Mouse (Mus musculus): ENCODE measurements around the gene Col25a1. TPM values are rescaled to one million over a fixed set of nuclear protein-coding genes. Genes with fewer than 3 reads are reported as not detected.

The Col25a1 gene
- total RNA-seq (2017) = 0.15 TPM in 1 of 2 replicates, not detected in the other

GRCm38 (mm10) chr3:130131201-130131600 is at the start of gene Col25a1:
Gene Col25a1, plus strand, starts transcription at chr3:130131501.
- no peak for ATAC-seq (replicated peaks in 1 of 2; ENCODE audit: insufficient read depth in 1 of 2, low FRiP score in 2 of 2, low TSS enrichment in 1 of 2, low read depth in 1 of 2, poor library complexity in 2 of 2, severe bottlenecking in 2 of 2)

GRCm38 (mm10) chr3:130083312-130083711 is 48.0 kb upstream of the Col25a1 start:
- no peak for ATAC-seq (replicated peaks in 1 of 2; ENCODE audit: insufficient read depth in 1 of 2, low FRiP score in 2 of 2, low TSS enrichment in 1 of 2, low read depth in 1 of 2, poor library complexity in 2 of 2, severe bottlenecking in 2 of 2)

- no peak for ATAC-seq (replicated peaks in 1 of 2; ENCODE audit: insufficient read depth in 1 of 2, low FRiP score in 2 of 2, low TSS enrichment in 1 of 2, low read depth in 1 of 2, poor library complexity in 2 of 2, severe bottlenecking in 2 of 2)
Observed at GRCm38 (mm10) chr3:130086372-130087080, 44.8 kb upstream of the Col25a1 start.

GRCm38 (mm10) chr3:130087466-130087865 is 43.8 kb upstream of the Col25a1 start:
- no peak for ATAC-seq (replicated peaks in 1 of 2; ENCODE audit: insufficient read depth in 1 of 2, low FRiP score in 2 of 2, low TSS enrichment in 1 of 2, low read depth in 1 of 2, poor library complexity in 2 of 2, severe bottlenecking in 2 of 2)

DNA sequence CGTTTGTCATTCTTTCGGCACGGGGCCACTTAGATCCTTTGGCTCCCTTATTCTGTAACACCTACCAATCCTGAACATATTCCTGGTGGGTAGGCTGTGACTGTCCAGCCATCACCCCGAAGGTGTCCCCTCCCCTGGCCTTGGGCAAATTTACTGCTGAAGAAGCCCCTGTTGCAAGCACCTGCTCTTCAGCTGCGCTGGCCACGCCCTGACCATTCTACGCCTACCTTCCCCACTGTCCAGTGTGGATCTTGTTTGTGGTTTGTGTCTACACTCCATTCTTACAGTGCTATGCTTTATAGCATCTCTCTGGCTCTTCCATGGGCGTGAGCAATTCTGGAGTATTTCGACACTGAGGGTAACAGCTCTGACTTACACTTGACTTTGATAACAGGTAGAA is 42.6 kb upstream of the Col25a1 start:
- ATAC-seq (replicated peaks in 1 of 2; ENCODE audit: insufficient read depth in 1 of 2, low FRiP score in 2 of 2, low TSS enrichment in 1 of 2, low read depth in 1 of 2, poor library complexity in 2 of 2, severe bottlenecking in 2 of 2) = no peak

- no peak for ATAC-seq (replicated peaks in 1 of 2; ENCODE audit: insufficient read depth in 1 of 2, low FRiP score in 2 of 2, low TSS enrichment in 1 of 2, low read depth in 1 of 2, poor library complexity in 2 of 2, severe bottlenecking in 2 of 2)
Observed at GRCm38 (mm10) chr3:130090460-130090859, 40.8 kb upstream of the Col25a1 start.

DNA sequence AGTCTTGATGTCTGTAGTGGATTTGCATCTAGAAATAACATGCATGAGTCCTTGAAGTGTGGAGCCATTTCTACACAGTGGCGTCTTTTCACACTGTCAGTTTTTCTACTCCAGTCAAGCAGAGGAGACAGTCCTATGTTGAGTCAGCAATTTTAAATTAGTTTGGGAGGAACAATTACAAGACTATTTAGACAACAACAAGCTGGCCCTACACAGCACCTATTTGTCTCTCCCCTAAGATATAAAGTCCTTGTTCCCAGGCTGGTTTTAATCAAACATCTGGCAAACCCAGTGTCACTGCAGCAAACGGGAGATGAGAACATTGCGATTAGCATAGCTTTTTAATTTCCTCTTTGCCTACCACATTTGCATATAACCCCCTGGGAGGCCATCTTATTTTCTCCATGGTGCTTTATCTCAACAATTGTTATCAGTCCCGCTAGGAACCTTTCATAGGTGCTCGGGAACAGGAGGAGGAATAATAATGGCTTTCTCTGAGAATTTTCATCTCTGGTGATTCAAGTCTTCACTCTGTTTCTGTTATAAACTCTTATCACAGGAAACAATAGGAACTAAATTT is 37.1 kb upstream of the Col25a1 start:
- ATAC-seq (replicated peaks in 1 of 2; ENCODE audit: insufficient read depth in 1 of 2, low FRiP score in 2 of 2, low TSS enrichment in 1 of 2, low read depth in 1 of 2, poor library complexity in 2 of 2, severe bottlenecking in 2 of 2) = no peak

GRCm38 (mm10) chr3:130095160-130095781 is 36.0 kb upstream of the Col25a1 start:
- ATAC-seq (replicated peaks in 1 of 2; ENCODE audit: insufficient read depth in 1 of 2, low FRiP score in 2 of 2, low TSS enrichment in 1 of 2, low read depth in 1 of 2, poor library complexity in 2 of 2, severe bottlenecking in 2 of 2) = no peak; a peak in 2 of 4 replicates

DNA sequence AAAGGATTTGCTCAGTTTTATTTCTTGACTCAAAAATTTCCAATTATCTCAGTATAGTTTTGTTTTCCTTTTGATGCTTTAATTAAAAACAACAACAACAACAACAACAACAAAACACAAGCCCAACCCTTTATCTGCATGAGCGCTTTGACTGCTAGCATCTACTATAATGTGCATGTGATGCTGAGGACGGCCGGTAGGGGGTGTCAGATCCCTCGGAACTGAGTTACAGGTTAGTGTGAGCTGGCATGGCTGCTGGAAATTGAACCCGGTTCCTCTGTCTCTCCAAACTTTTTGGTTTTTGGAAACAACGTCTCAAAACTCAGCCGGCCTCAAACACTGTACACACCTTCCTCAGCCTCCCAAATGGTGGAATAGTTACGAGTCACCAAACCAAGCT is 27.8 kb upstream of the Col25a1 start:
- no peak for ATAC-seq (replicated peaks in 1 of 2; ENCODE audit: insufficient read depth in 1 of 2, low FRiP score in 2 of 2, low TSS enrichment in 1 of 2, low read depth in 1 of 2, poor library complexity in 2 of 2, severe bottlenecking in 2 of 2)

DNA sequence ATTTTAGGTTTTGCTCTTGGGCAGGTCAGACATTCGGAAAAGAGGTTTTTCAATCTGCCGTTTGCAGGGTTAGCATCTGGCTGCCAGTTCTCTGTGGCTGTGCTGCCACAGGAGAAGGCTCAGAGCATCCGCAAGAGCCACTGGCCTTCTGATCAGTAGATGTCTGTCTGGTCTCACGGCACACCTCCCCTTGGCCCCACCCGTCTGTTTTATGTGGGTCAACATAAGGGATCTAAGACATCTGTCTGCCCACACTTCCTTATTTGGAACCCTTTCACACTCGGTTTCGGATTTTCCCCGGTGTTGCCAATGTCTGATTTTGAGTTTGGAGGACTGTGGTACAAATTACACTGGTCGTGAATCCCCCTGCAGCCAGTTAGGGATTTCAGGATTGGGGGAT is 26.8 kb upstream of the Col25a1 start:
- ATAC-seq (replicated peaks in 1 of 2; ENCODE audit: insufficient read depth in 1 of 2, low FRiP score in 2 of 2, low TSS enrichment in 1 of 2, low read depth in 1 of 2, poor library complexity in 2 of 2, severe bottlenecking in 2 of 2) = no peak

GRCm38 (mm10) chr3:130116886-130117285 is 14.4 kb upstream of the Col25a1 start:
- ATAC-seq (replicated peaks in 1 of 2; ENCODE audit: insufficient read depth in 1 of 2, low FRiP score in 2 of 2, low TSS enrichment in 1 of 2, low read depth in 1 of 2, poor library complexity in 2 of 2, severe bottlenecking in 2 of 2) = no peak

DNA sequence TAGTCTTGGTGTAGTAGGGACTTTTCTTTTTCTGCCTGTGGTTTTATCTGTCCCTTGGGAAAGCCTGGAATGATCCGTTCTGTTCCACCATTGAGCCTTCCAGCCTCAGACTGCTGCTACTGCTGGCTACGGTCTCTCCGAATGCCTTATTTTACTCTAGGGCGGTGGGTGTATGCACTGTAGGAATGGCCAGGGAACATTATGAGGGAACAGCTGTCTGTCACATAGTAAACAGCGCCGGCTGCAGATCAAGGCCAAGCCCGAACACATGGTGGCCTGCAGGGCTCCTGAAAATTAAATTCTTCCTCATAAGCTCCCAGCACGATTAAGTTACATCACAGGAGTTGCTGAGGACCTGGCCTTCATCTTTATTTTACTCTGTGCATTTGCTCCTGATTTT is 3.5 kb upstream of the Col25a1 start:
- no peak for ATAC-seq (replicated peaks in 1 of 2; ENCODE audit: insufficient read depth in 1 of 2, low FRiP score in 2 of 2, low TSS enrichment in 1 of 2, low read depth in 1 of 2, poor library complexity in 2 of 2, severe bottlenecking in 2 of 2)

GRCm38 (mm10) chr3:130128564-130128963 is 2.7 kb upstream of the Col25a1 start:
- no peak for ATAC-seq (replicated peaks in 1 of 2; ENCODE audit: insufficient read depth in 1 of 2, low FRiP score in 2 of 2, low TSS enrichment in 1 of 2, low read depth in 1 of 2, poor library complexity in 2 of 2, severe bottlenecking in 2 of 2)

DNA sequence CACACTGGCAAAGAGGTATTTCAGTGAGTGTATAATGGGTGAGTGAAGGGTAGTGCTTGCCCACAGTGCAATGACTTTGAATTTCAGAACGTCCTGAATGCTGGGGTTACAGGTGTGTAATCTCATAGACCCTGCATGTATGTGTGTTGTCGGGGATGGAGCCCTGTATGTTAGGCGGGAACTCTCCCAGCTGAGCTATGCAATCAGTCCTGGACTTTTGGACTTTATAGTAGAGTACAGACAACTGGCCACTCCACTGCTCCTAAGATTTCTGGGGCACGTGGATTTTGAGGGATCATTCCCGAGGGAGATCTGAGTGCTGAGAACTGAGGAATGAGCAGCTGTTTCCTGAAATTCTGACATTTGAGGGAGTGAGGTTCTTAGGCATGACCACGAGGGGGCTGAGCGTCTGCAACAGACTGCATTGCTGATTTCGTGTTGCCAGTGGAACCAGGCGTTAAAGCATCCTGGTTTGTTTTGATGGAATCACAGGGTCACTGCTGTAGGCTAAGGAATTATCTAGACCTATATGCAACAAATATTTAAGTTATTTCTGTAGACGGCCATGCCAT is 1.6 kb upstream of the Col25a1 start:
- no peak for ATAC-seq (replicated peaks in 1 of 2; ENCODE audit: insufficient read depth in 1 of 2, low FRiP score in 2 of 2, low TSS enrichment in 1 of 2, low read depth in 1 of 2, poor library complexity in 2 of 2, severe bottlenecking in 2 of 2)

- ATAC-seq (replicated peaks in 1 of 2; ENCODE audit: insufficient read depth in 1 of 2, low FRiP score in 2 of 2, low TSS enrichment in 1 of 2, low read depth in 1 of 2, poor library complexity in 2 of 2, severe bottlenecking in 2 of 2) = no peak
Observed at GRCm38 (mm10) chr3:130137204-130137603, 5.9 kb downstream of the Col25a1 start.

- ATAC-seq (replicated peaks in 1 of 2; ENCODE audit: insufficient read depth in 1 of 2, low FRiP score in 2 of 2, low TSS enrichment in 1 of 2, low read depth in 1 of 2, poor library complexity in 2 of 2, severe bottlenecking in 2 of 2) = no peak
Observed at GRCm38 (mm10) chr3:130137640-130138039, 6.3 kb downstream of the Col25a1 start.

DNA sequence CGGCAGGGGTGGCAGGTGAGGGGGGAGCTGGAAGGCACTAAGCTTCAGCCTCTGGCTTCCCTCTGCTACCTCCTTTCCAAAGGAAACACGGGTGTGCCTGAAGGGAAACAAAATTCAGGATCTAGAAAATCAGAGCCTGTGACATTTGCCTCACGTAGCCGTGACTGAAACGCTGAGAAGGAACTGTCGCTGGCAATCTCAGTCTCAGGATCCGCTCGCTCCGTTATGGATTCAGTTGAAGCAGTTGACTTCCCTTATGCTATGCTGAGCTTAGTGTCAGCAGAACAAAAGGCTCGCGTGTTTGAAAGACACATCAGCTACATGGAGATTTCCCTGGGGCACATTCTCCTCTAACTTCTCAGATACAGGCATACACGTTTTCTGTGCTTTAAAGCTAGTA is 14.6 kb downstream of the Col25a1 start:
- no peak for ATAC-seq (replicated peaks in 1 of 2; ENCODE audit: insufficient read depth in 1 of 2, low FRiP score in 2 of 2, low TSS enrichment in 1 of 2, low read depth in 1 of 2, poor library complexity in 2 of 2, severe bottlenecking in 2 of 2)

- no peak for ATAC-seq (replicated peaks in 1 of 2; ENCODE audit: insufficient read depth in 1 of 2, low FRiP score in 2 of 2, low TSS enrichment in 1 of 2, low read depth in 1 of 2, poor library complexity in 2 of 2, severe bottlenecking in 2 of 2)
Observed at GRCm38 (mm10) chr3:130147827-130148226, 16.5 kb downstream of the Col25a1 start.

All from hematopoietic stem cell, adult 5-6 weeks (primary cell).